Mouse (Mus musculus) embryo, embryonic 9.5 days (tissue): Measurements from ENCODE around the gene Gpnmb.
A peak's percentile ranks its signal among the peaks of the same experiment; 100 is the strongest.

Source experiments
- DNase-seq: peaks from one replicate; pipeline ENCODE4 v3.0.0-alpha.2; 2017; ENCODE audit errors: extremely low spot score

The Gpnmb gene

GRCm38 (mm10) chr6:49036275-49037267 lies at the start of gene Gpnmb:
Gene Gpnmb, plus strand, starts transcription at chr6:49036546.
- no peak for DNase-seq

- DNase-seq = no peak
These were observed 46.4 kb upstream of the Gpnmb start for GRCm38 (mm10) chr6:48989971-48990370.

- DNase-seq = no peak
These were observed 44.4 kb upstream of the Gpnmb start for GRCm38 (mm10) chr6:48991991-48992390.

GRCm38 (mm10) chr6:48998186-48998585 lies 38.2 kb upstream of the Gpnmb start:
- no peak for DNase-seq

- DNase-seq = no peak
These were observed 37.5 kb upstream of the Gpnmb start for GRCm38 (mm10) chr6:48998796-48999195.

GRCm38 (mm10) chr6:49003381-49003780 lies 33.0 kb upstream of the Gpnmb start:
- DNase-seq = no peak

- DNase-seq = peak; percentile 77
These were observed 28.4 kb upstream of the Gpnmb start for GRCm38 (mm10) chr6:49007981-49008380.

- no peak for DNase-seq
These were observed 27.8 kb upstream of the Gpnmb start for GRCm38 (mm10) chr6:49008420-49009160.

- DNase-seq = no peak
These were observed 27.2 kb upstream of the Gpnmb start for GRCm38 (mm10) chr6:49009161-49009555.

GRCm38 (mm10) chr6:49009665-49010064 lies 26.7 kb upstream of the Gpnmb start:
- DNase-seq = no peak

GRCm38 (mm10) chr6:49011191-49011590 lies 25.2 kb upstream of the Gpnmb start:
- DNase-seq = no peak

- DNase-seq = no peak
These were observed 23.3 kb upstream of the Gpnmb start for GRCm38 (mm10) chr6:49013023-49013422.

- no peak for DNase-seq
These were observed 22.9 kb upstream of the Gpnmb start for GRCm38 (mm10) chr6:49013458-49013857.

- no peak for DNase-seq
These were observed 19.2 kb upstream of the Gpnmb start for GRCm38 (mm10) chr6:49017150-49017549.

GRCm38 (mm10) chr6:49019341-49019740 lies 17.0 kb upstream of the Gpnmb start:
- DNase-seq = no peak

GRCm38 (mm10) chr6:49021141-49022012 lies 15.0 kb upstream of the Gpnmb start:
- no peak for DNase-seq

GRCm38 (mm10) chr6:49022384-49022783 lies 14.0 kb upstream of the Gpnmb start:
- no peak for DNase-seq

- DNase-seq = no peak
These were observed 13.0 kb upstream of the Gpnmb start for GRCm38 (mm10) chr6:49023315-49023714.

- no peak for DNase-seq
These were observed 11.1 kb upstream of the Gpnmb start for GRCm38 (mm10) chr6:49025290-49025689.

- DNase-seq = no peak
These were observed 9.8 kb upstream of the Gpnmb start for GRCm38 (mm10) chr6:49026496-49026895.

GRCm38 (mm10) chr6:49028019-49028418 lies 8.3 kb upstream of the Gpnmb start:
- no peak for DNase-seq

- DNase-seq = no peak
These were observed 7.6 kb upstream of the Gpnmb start for GRCm38 (mm10) chr6:49028708-49029107.
